Mouse (Mus musculus): ENCODE measurements around the gene Ppp1r37. TPM values are rescaled to one million over a fixed set of nuclear protein-coding genes. Genes with fewer than 3 reads are reported as not detected.
"Not testable (repeated sequence)": the region's sequence is repeated elsewhere in the genome, so short reads cannot be mapped to it uniquely, and the experiment has no call there.

Ppp1r37 gene
- polyA plus RNA-seq (2016; fragmentation: Nextera tagmentation; extraction: Ambion mirVana) = 33.2 and 39.7 TPM in 2 replicates

GRCm38 (mm10) chr7:19562643-19563410 lies at the start of gene Ppp1r37:
Gene Ppp1r37, minus strand, starts transcription at chr7:19563076.
- H3K9me3 ChIP-seq = peaks cover 9% of the 10 kb centered on the region; the same call in 1 of the 2 replicates
- peak within 1 kb of the TSS; percentile 91 for H3K4me2 ChIP-seq
- H3K4me3 ChIP-seq (replicated peaks) = peak within 1 kb of the TSS; percentile 99
- peaks cover 44% of the 10 kb centered on the region for H3K36me3 ChIP-seq
- peaks cover 38% of the 10 kb centered on the region for H3K4me1 ChIP-seq (replicated peaks)
- H3K9ac ChIP-seq (replicated peaks) = peak within 1 kb of the TSS; percentile 96
- ATAC-seq (ENCODE audit: insufficient number of reproducible peaks, insufficient read depth, low FRiP score, low TSS enrichment, low read depth) = no peak
- 2% methylated on average over 19 of the region's 19 CpGs for WGBS
- no peaks in the 10 kb centered on the region for H3K27me3 ChIP-seq
- peak within 1 kb of the TSS; percentile 89 for H3K27ac ChIP-seq

GRCm38 (mm10) chr7:19610969-19611368 lies 48.1 kb upstream of the Ppp1r37 start:
- Histone ChIP-seq H3K27me3 (no peaks in the 10 kb centered on the region), H3K36me3 (no peaks in the 10 kb centered on the region), H3K9ac (replicated peaks) (no peak overlapping the region), H3K4me2 (no peak overlapping the region), H3K4me1 (replicated peaks) (no peaks in the 10 kb centered on the region), H3K4me3 (replicated peaks) (no peak overlapping the region), H3K27ac (no peak overlapping the region), H3K9me3 (no peaks in the 10 kb centered on the region)
- 78% methylated on average over 5 of the region's 5 CpGs for WGBS
- ATAC-seq (ENCODE audit: insufficient number of reproducible peaks, insufficient read depth, low FRiP score, low TSS enrichment, low read depth) = no peak

- no peak overlapping the region for H3K27ac ChIP-seq
- H3K4me2 ChIP-seq = no peak overlapping the region
- WGBS = 87% methylated on average over 12 of the region's 12 CpGs
- no peaks in the 10 kb centered on the region for H3K36me3 ChIP-seq
- no peaks in the 10 kb centered on the region for H3K27me3 ChIP-seq
- H3K9me3 ChIP-seq = no peaks in the 10 kb centered on the region
- H3K4me1 ChIP-seq (replicated peaks) = no peaks in the 10 kb centered on the region
- no peak overlapping the region for H3K9ac ChIP-seq (replicated peaks)
- no peak for ATAC-seq (ENCODE audit: insufficient number of reproducible peaks, insufficient read depth, low FRiP score, low TSS enrichment, low read depth)
- H3K4me3 ChIP-seq (replicated peaks) = no peak overlapping the region
Measured at GRCm38 (mm10) chr7:19609641-19610332, 46.9 kb upstream of the Ppp1r37 start.

GRCm38 (mm10) chr7:19607291-19607690 lies 44.4 kb upstream of the Ppp1r37 start:
- ATAC-seq (ENCODE audit: insufficient number of reproducible peaks, insufficient read depth, low FRiP score, low TSS enrichment, low read depth) = no peak
- Histone ChIP-seq H3K4me2 (no peak overlapping the region), H3K27ac (no peak overlapping the region), H3K9me3 (no peaks in the 10 kb centered on the region), H3K27me3 (no peaks in the 10 kb centered on the region), H3K4me3 (replicated peaks) (no peak overlapping the region), H3K36me3 (peaks cover 8% of the 10 kb centered on the region), H3K9ac (replicated peaks) (no peak overlapping the region), H3K4me1 (replicated peaks) (peaks cover 14% of the 10 kb centered on the region)
- WGBS = 83% methylated on average over 5 of the region's 5 CpGs

- H3K27ac ChIP-seq; H3K9me3 ChIP-seq; H3K27me3 ChIP-seq; H3K9ac ChIP-seq (replicated peaks): not testable (repeated sequence)
- peak overlapping the region; percentile 89 for H3K4me2 ChIP-seq
- peak; percentile 35; the same call in 1 of the 2 replicates for ATAC-seq (ENCODE audit: insufficient number of reproducible peaks, insufficient read depth, low FRiP score, low TSS enrichment, low read depth)
- WGBS = 59% methylated on average over 10 of the region's 10 CpGs
- H3K36me3 ChIP-seq = peaks cover 34% of the 10 kb centered on the region
- peaks cover 14% of the 10 kb centered on the region for H3K4me1 ChIP-seq (replicated peaks)
- peak overlapping the region; percentile 99 for H3K4me3 ChIP-seq (replicated peaks)
Measured at GRCm38 (mm10) chr7:19604606-19605214, 41.8 kb upstream of the Ppp1r37 start.

GRCm38 (mm10) chr7:19603849-19604605 lies 41.2 kb upstream of the Ppp1r37 start, which contains the start of gene Clasrp:
Gene Clasrp, minus strand, starts transcription at chr7:19604486.
- H3K4me2 ChIP-seq = peak within 1 kb of the TSS; percentile 89
- peaks cover 41% of the 10 kb centered on the region for H3K36me3 ChIP-seq
- peak; percentile 85 for ATAC-seq (ENCODE audit: insufficient number of reproducible peaks, insufficient read depth, low FRiP score, low TSS enrichment, low read depth)
- H3K9me3 ChIP-seq = no peaks in the 10 kb centered on the region
- H3K4me1 ChIP-seq (replicated peaks) = peaks cover 14% of the 10 kb centered on the region
- WGBS = 1% methylated on average over 57 of the region's 57 CpGs
- peak within 1 kb of the TSS; percentile 94 for H3K9ac ChIP-seq (replicated peaks)
- H3K27me3 ChIP-seq = no peaks in the 10 kb centered on the region
- peak within 1 kb of the TSS; percentile 75 for H3K27ac ChIP-seq
- H3K4me3 ChIP-seq (replicated peaks) = peak within 1 kb of the TSS; percentile 99

GRCm38 (mm10) chr7:19603055-19603454 lies 40.2 kb upstream of the Ppp1r37 start:
- ATAC-seq (ENCODE audit: insufficient number of reproducible peaks, insufficient read depth, low FRiP score, low TSS enrichment, low read depth) = no peak
- Histone ChIP-seq H3K27me3 (no peaks in the 10 kb centered on the region), H3K4me1 (replicated peaks) (peaks cover 14% of the 10 kb centered on the region), H3K27ac (no peak overlapping the region), H3K4me3 (replicated peaks) (peak overlapping the region; percentile 99), H3K36me3 (peaks cover 50% of the 10 kb centered on the region), H3K4me2 (peak overlapping the region; percentile 89), H3K9me3 (no peaks in the 10 kb centered on the region), H3K9ac (replicated peaks) (peak overlapping the region; percentile 94; the same call in 1 of the 2 replicates)
- WGBS = 81% methylated on average over 12 of the region's 12 CpGs

- H3K27ac ChIP-seq = no peak overlapping the region
- H3K4me1 ChIP-seq (replicated peaks) = peaks cover 14% of the 10 kb centered on the region
- H3K27me3 ChIP-seq = no peaks in the 10 kb centered on the region
- H3K36me3 ChIP-seq = peaks cover 75% of the 10 kb centered on the region
- no peak for ATAC-seq (ENCODE audit: insufficient number of reproducible peaks, insufficient read depth, low FRiP score, low TSS enrichment, low read depth)
- no peak overlapping the region for H3K4me2 ChIP-seq
- 75% methylated on average over 5 of the region's 5 CpGs for WGBS
- H3K4me3 ChIP-seq (replicated peaks) = no peak overlapping the region
- no peak overlapping the region for H3K9ac ChIP-seq (replicated peaks)
- no peaks in the 10 kb centered on the region for H3K9me3 ChIP-seq
Measured at GRCm38 (mm10) chr7:19600562-19600961, 37.7 kb upstream of the Ppp1r37 start.

GRCm38 (mm10) chr7:19593061-19593730 lies 30.3 kb upstream of the Ppp1r37 start:
- ATAC-seq (ENCODE audit: insufficient number of reproducible peaks, insufficient read depth, low FRiP score, low TSS enrichment, low read depth) = no peak
- H3K36me3 ChIP-seq = peaks cover 99% of the 10 kb centered on the region

GRCm38 (mm10) chr7:19589917-19590316 lies 27.0 kb upstream of the Ppp1r37 start:
- Histone ChIP-seq H3K9ac (replicated peaks) (no peak overlapping the region), H3K4me3 (replicated peaks) (no peak overlapping the region), H3K36me3 (peaks cover 100% of the 10 kb centered on the region), H3K27me3 (no peaks in the 10 kb centered on the region), H3K27ac (no peak overlapping the region), H3K4me2 (no peak overlapping the region), H3K9me3 (no peaks in the 10 kb centered on the region), H3K4me1 (replicated peaks) (no peaks in the 10 kb centered on the region)
- ATAC-seq (ENCODE audit: insufficient number of reproducible peaks, insufficient read depth, low FRiP score, low TSS enrichment, low read depth) = no peak
- WGBS = 67% methylated on average over 3 of the region's 3 CpGs

More at GRCm38 (mm10) chr7:19593061-19593730, 30.3 kb upstream of the Ppp1r37 start:
- WGBS = 90% methylated on average over 10 of the region's 10 CpGs
- H3K9me3 ChIP-seq = no peaks in the 10 kb centered on the region
- H3K4me2 ChIP-seq = no peak overlapping the region
- H3K27me3 ChIP-seq = no peaks in the 10 kb centered on the region
- H3K4me1 ChIP-seq (replicated peaks) = no peaks in the 10 kb centered on the region
- H3K27ac ChIP-seq = no peak overlapping the region
- 0 out of 2 replicates have a peak overlapping the region, but pooled peaks have one; percentile 18 for H3K9ac ChIP-seq (replicated peaks)
- H3K4me3 ChIP-seq (replicated peaks) = no peak overlapping the region
